Mouse (Mus musculus): ENCODE results near the gene Cd19. TPM values are rescaled to one million over a fixed set of nuclear protein-coding genes. Genes with fewer than 3 reads are reported as not detected.
A peak's percentile ranks its signal among the peaks of the same experiment; 100 is the strongest.

Gene Cd19
- polyA plus RNA-seq, 1 experiment from 2014 or later, result not detected

DNA sequence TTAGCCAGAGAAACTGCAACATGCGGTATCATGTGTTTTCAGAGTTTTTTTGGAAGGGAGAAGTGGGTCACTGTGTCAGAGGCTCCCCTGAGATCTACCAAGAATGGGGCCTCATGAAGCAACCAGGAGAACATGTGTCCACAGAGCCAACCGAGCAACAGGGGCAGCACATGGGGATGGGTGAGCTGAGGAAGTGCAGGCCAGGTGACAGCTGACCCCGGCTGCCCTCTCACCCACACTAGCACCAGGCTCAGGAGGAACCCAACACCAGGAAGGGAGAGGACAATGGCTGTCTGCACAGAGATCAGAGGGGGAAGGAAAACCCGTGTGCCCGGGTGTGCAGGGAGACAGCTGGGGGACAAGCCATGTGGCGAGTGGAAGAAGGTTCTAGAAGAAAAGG, 40.2 kb downstream of the Cd19 start:
- no peak overlapping the region for H3K4me3 ChIP-seq
- H3K9me3 ChIP-seq, result no peaks in the 10 kb centered on the region
- no peak for ATAC-seq (ENCODE audit: borderline replicate concordance, extremely low read depth, low FRiP score, low TSS enrichment)
- H3K27me3 ChIP-seq, result no peaks in the 10 kb centered on the region
- peaks cover 20% of the 10 kb centered on the region for H3K4me1 ChIP-seq
- no peak overlapping the region for H3K4me2 ChIP-seq
- peaks cover 30% of the 10 kb centered on the region for H3K36me3 ChIP-seq
- WGBS, result 76% methylated on average over 6 of the region's 6 CpGs
- no peak overlapping the region for H3K27ac ChIP-seq
- H3K9ac ChIP-seq, result no peak overlapping the region

DNA sequence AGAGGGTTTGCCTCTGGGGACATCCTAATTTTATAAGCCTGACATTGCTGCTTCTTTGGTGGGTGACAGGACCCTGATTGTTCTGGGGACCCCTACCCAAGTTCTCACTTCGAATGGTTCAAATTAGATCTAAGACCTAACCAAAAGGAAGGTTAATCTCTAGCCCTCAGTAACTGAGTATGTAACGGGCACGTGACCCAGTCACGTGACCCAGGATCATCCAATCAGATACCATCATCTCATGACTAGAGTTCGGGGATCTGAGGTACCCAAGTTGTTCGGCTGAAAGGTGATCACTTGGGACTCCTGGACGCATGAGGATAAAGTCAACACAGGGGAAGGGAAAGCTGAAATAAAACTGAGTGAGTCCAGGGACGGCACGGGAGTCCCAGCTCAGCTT, 41.7 kb downstream of the Cd19 start:
- no peak overlapping the region for H3K9ac ChIP-seq
- no peak overlapping the region for H3K4me2 ChIP-seq
- no peak overlapping the region for H3K4me3 ChIP-seq
- 86% methylated on average over 9 of the region's 9 CpGs for WGBS
- peaks cover 15% of the 10 kb centered on the region for H3K4me1 ChIP-seq
- ATAC-seq (ENCODE audit: borderline replicate concordance, extremely low read depth, low FRiP score, low TSS enrichment), result no peak
- no peaks in the 10 kb centered on the region for H3K27me3 ChIP-seq
- no peaks in the 10 kb centered on the region for H3K9me3 ChIP-seq
- H3K27ac ChIP-seq, result no peak overlapping the region
- peaks cover 32% of the 10 kb centered on the region for H3K36me3 ChIP-seq

DNA sequence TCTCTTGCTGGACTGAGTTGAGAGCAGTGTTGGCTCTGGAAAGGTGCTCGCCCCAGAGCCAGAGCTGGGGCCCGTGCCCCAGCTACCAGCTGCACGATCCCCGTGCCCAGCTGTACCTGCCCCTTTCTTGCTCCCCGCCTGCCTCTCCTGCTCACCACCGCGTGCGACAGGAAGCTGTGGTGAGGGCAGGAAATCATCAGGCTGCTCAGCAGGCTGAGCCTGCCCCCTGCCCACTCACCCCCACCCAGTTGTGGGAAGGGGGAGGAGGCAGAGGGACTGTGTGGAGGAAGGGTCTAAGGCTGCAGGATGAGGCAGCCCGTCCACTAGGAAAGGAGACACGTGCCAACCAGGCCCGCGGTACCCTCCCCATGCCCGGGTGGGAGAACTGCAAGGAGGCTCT, 45.3 kb downstream of the Cd19 start, which contains the start of gene Lat:
Gene Lat, minus strand, starts transcription at position 178 of the 400 bp plus-strand sequence.
- WGBS, result 76% methylated on average over 13 of the region's 13 CpGs
- H3K9ac ChIP-seq, result no peak within 1 kb of the TSS
- H3K4me1 ChIP-seq, result no peaks in the 10 kb centered on the region
- H3K27me3 ChIP-seq, result no peaks in the 10 kb centered on the region
- H3K36me3 ChIP-seq, result peaks cover 32% of the 10 kb centered on the region
- no peak within 1 kb of the TSS for H3K27ac ChIP-seq
- peak; percentile 40 for ATAC-seq (ENCODE audit: borderline replicate concordance, extremely low read depth, low FRiP score, low TSS enrichment)
- H3K4me2 ChIP-seq, result no peak within 1 kb of the TSS
- H3K4me3 ChIP-seq, result no peak within 1 kb of the TSS
- no peaks in the 10 kb centered on the region for H3K9me3 ChIP-seq

GRCm38 (mm10) chr7:126368367-126368766, 46.3 kb downstream of the Cd19 start:
- peaks cover 32% of the 10 kb centered on the region for H3K36me3 ChIP-seq

DNA sequence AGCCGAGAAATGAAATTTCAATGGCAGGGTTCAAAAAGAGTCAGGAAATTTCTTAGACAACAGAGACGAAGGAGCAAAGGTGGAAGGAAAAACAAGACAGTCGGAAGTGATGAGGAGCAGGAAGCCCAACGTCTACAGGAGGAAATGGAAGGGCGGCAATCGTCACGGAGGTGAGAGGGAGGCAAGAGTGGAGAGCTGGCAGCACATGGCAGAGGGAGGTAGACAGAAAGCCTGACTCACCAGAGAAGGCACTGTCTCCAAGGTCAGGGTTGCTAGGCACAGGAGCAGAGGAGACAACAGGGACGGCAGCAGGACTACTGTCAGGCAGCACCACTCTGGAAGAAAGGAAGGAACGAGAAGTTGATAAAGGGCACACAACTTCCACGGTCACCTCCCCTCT, 47.1 kb downstream of the Cd19 start:
- 78% methylated on average over 10 of the region's 10 CpGs for WGBS
- no peaks in the 10 kb centered on the region for H3K4me1 ChIP-seq
- H3K4me3 ChIP-seq, result no peak overlapping the region
- no peaks in the 10 kb centered on the region for H3K27me3 ChIP-seq
- H3K36me3 ChIP-seq, result peaks cover 25% of the 10 kb centered on the region
- no peak for ATAC-seq (ENCODE audit: borderline replicate concordance, extremely low read depth, low FRiP score, low TSS enrichment)
- H3K9me3 ChIP-seq, result no peaks in the 10 kb centered on the region
- no peak overlapping the region for H3K4me2 ChIP-seq
- H3K27ac ChIP-seq, result no peak overlapping the region
- no peak overlapping the region for H3K9ac ChIP-seq

More at GRCm38 (mm10) chr7:126368367-126368766, 46.3 kb downstream of the Cd19 start:
- 87% methylated on average over 8 of the region's 8 CpGs for WGBS
- no peak overlapping the region for H3K4me3 ChIP-seq
- H3K9ac ChIP-seq, result no peak overlapping the region
- no peaks in the 10 kb centered on the region for H3K27me3 ChIP-seq
- H3K4me1 ChIP-seq, result no peaks in the 10 kb centered on the region
- no peak overlapping the region for H3K4me2 ChIP-seq
- no peaks in the 10 kb centered on the region for H3K9me3 ChIP-seq
- ATAC-seq (ENCODE audit: borderline replicate concordance, extremely low read depth, low FRiP score, low TSS enrichment), result no peak
- H3K27ac ChIP-seq, result no peak overlapping the region

DNA sequence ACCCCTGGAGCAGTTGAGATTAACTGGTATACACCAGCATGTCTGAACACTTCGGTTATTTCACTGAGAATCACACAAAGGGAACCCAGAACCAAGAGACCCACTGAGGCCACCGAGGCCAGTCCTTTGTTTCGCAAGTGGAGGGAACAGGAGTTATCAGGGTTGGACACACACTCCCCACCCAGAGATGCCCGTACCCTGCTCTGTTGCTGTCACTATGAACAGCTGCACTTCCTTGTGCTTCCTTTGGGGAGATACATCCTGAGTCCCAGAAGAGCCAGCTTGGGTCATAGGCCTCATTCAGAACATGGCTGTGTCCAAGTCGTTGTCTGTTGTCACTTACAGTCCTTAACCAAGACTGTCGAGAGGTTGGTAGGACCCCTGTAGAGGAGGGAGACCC, 51.7 kb downstream of the Cd19 start:
- Histone ChIP-seq H3K36me3 (no peaks in the 10 kb centered on the region), H3K4me2 (no peak overlapping the region), H3K27me3 (no peaks in the 10 kb centered on the region), H3K9me3 (no peaks in the 10 kb centered on the region), H3K27ac (no peak overlapping the region), H3K4me1 (no peaks in the 10 kb centered on the region), H3K9ac (no peak overlapping the region), H3K4me3 (no peak overlapping the region)
- ATAC-seq (ENCODE audit: borderline replicate concordance, extremely low read depth, low FRiP score, low TSS enrichment), result no peak
- 75% methylated on average over 6 of the region's 6 CpGs for WGBS

- Histone ChIP-seq H3K9ac (no peak overlapping the region), H3K4me1 (no peaks in the 10 kb centered on the region), H3K27ac (no peak overlapping the region), H3K36me3 (no peaks in the 10 kb centered on the region), H3K4me3 (no peak overlapping the region), H3K4me2 (no peak overlapping the region), H3K9me3 (no peaks in the 10 kb centered on the region), H3K27me3 (no peaks in the 10 kb centered on the region)
- 64% methylated on average over 13 of the region's 13 CpGs for WGBS
- ATAC-seq (ENCODE audit: borderline replicate concordance, extremely low read depth, low FRiP score, low TSS enrichment), result no peak
Observed at GRCm38 (mm10) chr7:126359049-126359448, 55.6 kb downstream of the Cd19 start.

Small RNA genes lying within 50 kb of the gene (microRNA-seq; reads per million reads assigned to microRNA genes)
- not detected for gene Mir7058

Other genes with a start within 250 kb of the Cd19 start
- gene Xpo6, start 214.4 kb downstream of the Cd19 start, polyA plus RNA-seq (2015; fragmentation: Nextera tagmentation; extraction: Ambion mirVana), result 39.4 and 44.5 TPM in 2 replicates
- gene Sbk1, start 142.3 kb downstream of the Cd19 start, polyA plus RNA-seq (2015; fragmentation: Nextera tagmentation; extraction: Ambion mirVana), result 28.7 and 32.3 TPM in 2 replicates
- 2.4 and 9.0 TPM in 2 replicates for gene Lat, start 45.3 kb downstream of the Cd19 start, polyA plus RNA-seq (2015; fragmentation: Nextera tagmentation; extraction: Ambion mirVana)
- 52.3 and 53.2 TPM in 2 replicates for gene Spns1, start 37.4 kb downstream of the Cd19 start, polyA plus RNA-seq (2015; fragmentation: Nextera tagmentation; extraction: Ambion mirVana)
- gene Nfatc2ip, start 18.2 kb downstream of the Cd19 start, polyA plus RNA-seq (2015; fragmentation: Nextera tagmentation; extraction: Ambion mirVana), result 3.1 and 3.3 TPM in 2 replicates
- 35.4 and 37.6 TPM in 2 replicates for gene Rabep2, start 13.9 kb upstream of the Cd19 start, polyA plus RNA-seq (2015; fragmentation: Nextera tagmentation; extraction: Ambion mirVana)
- gene Atp2a1, start 48.2 kb upstream of the Cd19 start, polyA plus RNA-seq (2015; fragmentation: Nextera tagmentation; extraction: Ambion mirVana), result 1.3 and 2.8 TPM in 2 replicates
- 45.6 and 46.8 TPM in 2 replicates for gene Sh2b1, start 60.5 kb upstream of the Cd19 start, polyA plus RNA-seq (2015; fragmentation: Nextera tagmentation; extraction: Ambion mirVana)
- 125 and 127 TPM in 2 replicates for gene Tufm, start 72.5 kb upstream of the Cd19 start, polyA plus RNA-seq (2015; fragmentation: Nextera tagmentation; extraction: Ambion mirVana)
- 47.7 and 54.1 TPM in 2 replicates for gene Atxn2l, start 88.5 kb upstream of the Cd19 start, polyA plus RNA-seq (2015; fragmentation: Nextera tagmentation; extraction: Ambion mirVana)
- 176 and 186 TPM in 2 replicates for gene Eif3c, start 151.5 kb upstream of the Cd19 start, polyA plus RNA-seq (2015; fragmentation: Nextera tagmentation; extraction: Ambion mirVana)
- gene Apobr, start 170.1 kb upstream of the Cd19 start, polyA plus RNA-seq (2015; fragmentation: Nextera tagmentation; extraction: Ambion mirVana), result 1.1 and 1.5 TPM in 2 replicates
- 27.7 and 27.9 TPM in 2 replicates for gene Cln3, start 170.9 kb upstream of the Cd19 start, polyA plus RNA-seq (2015; fragmentation: Nextera tagmentation; extraction: Ambion mirVana)
- not detected in 2 replicates for gene Il27, start 180.1 kb upstream of the Cd19 start, polyA plus RNA-seq (2015; fragmentation: Nextera tagmentation; extraction: Ambion mirVana)
- gene Nupr1, start 216.0 kb upstream of the Cd19 start, polyA plus RNA-seq (2015; fragmentation: Nextera tagmentation; extraction: Ambion mirVana), result 23.4 and 30.0 TPM in 2 replicates
- gene Sgf29, start 234.4 kb upstream of the Cd19 start, polyA plus RNA-seq (2015; fragmentation: Nextera tagmentation; extraction: Ambion mirVana), result 47.3 and 54.9 TPM in 2 replicates

Data from lung, embryonic 15.5 days (tissue).